Mouse (Mus musculus): ENCODE measurements around the gene Thpo.

GRCm38 (mm10) chr16:20690774-20691173, 43.5 kb downstream of the Thpo start:
- no peak for TF ChIP-seq CTCF (IDR thresholded peaks at IDR 0.05; ENCODE audit: control insufficient read depth, insufficient read depth, low read length)
- no peak for TF ChIP-seq POLR2A (IDR thresholded peaks at IDR 0.05; ENCODE audit: borderline replicate concordance, control insufficient read depth, low read depth, low read length)

Data from bone marrow, adult 2 months (tissue).